Mouse (Mus musculus): ENCODE data around the gene Syt1.

Gene Syt1

DNA sequence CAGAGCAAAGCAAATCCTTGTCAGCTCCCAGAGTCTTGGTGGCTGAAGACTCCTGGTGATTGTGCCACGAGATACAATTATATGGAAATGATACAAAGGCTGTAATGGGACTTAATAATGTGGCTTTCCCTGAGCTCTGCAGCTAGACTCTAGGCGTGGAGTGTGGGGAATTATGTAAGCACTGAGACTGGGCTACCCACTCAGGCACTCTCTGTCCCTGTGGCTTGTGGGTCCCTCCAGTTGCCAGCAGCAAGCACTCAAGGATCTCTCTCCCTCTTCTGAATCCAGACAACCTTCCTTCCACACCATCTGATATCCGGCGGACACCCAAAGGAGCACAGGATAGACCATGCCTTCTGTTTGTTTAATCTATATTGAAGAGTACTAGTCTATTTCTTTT lies 503.9 kb downstream of the Syt1 start:
- no peak for DNase-seq

DNA sequence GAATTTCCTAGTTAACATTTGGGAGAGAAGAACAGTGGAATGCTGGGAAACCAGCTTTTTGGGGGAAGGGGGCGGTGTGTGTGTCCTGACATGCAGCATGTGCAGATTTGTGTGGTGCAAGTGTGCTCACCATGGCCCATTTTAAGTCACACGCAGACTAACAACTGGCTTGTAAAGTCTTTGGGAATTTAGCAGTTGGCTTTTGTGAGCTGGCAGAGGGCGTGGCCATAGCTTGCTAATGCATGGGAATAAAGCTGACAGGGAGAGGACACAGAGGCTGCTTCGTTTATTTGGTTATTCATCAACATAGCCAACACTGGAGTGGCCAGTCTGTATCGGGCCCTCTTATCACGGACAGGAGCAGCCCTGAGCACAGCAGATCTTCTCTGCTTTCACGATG lies 505.9 kb downstream of the Syt1 start:
- DNase-seq, result peak; percentile 44

DNA sequence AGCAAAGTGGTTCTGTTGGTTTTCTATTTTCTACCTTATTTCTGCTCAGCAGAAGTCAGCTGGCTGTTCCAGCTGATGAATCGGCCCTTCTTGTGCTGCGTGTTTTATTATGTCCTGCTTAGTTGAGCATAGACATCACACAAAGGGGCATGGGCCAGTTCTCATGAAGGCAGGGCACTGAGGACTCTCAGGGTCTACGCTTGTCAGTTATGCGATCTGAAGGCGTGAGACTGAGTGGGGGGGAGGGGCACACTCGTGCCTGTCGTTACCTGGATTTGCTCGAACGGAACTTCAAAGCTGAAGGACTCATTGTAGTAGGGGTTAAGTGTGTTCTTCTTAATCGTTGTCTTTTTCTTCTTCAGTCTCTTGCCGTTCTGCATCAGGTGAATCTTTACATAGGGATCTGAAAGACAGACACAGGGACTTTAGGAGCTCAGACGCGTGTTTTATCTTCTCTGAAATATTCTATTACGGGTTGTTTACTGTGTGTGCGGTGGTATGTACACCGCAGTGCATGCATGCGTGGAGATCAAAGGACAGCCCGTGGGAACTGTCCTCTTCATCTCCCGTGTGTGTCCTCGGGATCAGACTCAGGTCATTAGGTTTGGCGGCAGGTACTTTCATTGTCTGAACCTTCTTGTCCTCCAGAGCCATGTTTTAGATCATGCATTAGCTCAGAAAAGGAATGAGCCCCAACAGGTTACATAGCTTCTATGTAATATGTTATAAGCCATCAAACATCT lies 506.5 kb downstream of the Syt1 start:
- DNase-seq, result no peak

DNA sequence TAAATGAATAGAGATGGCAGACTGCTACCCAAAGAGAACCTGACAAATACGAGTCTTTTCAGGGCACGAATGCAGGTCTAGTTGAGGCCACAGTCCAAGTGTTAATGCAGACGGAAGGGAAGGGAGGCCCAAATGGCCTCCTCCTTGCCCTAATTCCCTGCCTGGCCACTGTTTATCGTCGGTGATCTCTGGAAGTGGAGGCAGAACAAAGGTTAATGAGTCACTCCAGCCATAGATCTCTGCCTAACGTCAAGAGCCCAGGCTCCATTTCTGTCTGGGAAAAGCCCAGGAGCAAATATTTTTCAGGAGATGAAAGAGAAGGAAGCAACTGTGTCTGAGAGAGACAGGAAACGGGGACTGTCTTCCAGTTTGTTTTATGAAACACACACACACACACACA lies 520.6 kb downstream of the Syt1 start:
- no peak for DNase-seq

DNA sequence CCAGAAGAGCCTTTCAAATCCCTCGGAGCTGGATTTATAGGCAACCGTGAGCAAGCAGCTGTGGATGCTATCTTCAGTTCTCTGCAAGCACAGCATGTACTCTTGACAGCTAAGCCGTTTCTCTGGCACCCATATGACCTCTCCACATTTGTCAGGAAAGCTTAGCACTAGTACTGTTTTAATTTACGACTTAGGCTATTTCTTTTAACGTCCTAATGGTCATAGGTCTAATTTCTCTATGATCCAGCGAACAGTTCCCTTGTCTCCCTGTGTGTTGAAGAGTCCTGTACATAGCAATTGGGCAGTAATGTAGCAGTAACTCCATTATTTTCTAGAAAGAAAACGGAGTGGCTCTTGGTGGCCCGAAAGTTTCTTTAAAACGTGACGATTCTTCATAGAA lies 526.8 kb downstream of the Syt1 start:
- no peak for DNase-seq

DNA sequence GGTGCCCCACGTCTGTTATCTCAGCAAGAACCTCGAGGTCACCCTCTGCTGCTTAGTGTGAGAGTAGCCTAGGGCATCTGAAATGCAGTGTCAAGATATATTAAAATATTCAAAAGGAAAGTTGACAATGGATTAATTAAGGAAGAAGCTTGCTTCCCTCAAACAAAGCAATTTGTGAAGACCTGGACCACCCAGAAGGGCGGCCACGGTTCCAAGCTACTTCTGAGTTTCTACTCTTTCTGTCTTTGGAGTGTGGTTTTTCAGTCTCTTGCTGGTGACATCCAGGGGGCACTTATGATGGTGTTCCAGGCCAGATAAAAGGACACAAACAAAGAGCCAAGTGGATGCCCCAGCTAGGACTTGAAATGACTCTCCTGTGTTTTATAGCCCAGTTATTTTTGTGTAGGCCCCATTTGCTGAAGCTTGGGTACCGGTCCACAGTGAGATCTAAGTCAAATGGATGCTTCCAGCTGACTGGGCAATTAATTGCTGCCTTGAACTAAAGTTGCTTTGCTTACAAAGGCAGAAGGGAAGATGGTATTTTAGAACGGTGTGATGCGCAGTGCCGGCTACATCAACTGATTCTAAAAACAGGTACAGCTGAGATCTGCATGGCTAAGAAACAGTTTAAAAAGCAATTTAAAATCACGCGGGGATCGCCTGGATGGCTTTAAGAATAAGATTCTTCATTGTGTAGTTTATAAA lies 530.5 kb downstream of the Syt1 start:
- DNase-seq, result no peak

DNA sequence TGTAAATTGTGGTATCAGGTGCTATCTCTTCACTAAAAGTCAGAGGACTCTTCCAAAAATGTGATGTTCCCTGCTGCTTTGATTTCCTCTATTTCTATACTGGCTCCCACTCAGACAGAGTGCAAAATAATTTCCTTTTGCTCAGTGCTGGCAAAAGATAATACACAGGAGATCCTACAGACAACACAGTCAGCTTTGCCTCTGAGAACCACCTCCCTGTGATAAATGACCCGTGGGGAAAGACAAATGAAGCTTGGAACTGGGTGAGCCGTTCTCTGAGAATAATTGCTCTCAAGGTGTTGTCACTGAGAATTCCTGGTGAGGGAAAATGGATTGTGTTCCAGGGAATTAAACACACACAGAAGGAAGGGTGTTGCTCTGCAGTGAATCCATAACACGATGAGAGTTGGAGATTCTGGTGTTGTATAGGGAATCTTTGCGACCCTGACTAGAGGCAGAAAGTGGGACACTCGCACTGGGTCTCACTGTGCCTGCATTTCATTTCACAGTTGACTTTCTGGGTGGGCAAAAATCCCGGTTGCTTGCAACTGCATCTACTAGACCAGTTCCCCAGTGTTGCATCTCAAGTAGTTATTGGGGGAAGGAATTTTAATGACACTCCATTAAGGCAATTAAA lies 540.3 kb downstream of the Syt1 start:
- no peak for DNase-seq

DNA sequence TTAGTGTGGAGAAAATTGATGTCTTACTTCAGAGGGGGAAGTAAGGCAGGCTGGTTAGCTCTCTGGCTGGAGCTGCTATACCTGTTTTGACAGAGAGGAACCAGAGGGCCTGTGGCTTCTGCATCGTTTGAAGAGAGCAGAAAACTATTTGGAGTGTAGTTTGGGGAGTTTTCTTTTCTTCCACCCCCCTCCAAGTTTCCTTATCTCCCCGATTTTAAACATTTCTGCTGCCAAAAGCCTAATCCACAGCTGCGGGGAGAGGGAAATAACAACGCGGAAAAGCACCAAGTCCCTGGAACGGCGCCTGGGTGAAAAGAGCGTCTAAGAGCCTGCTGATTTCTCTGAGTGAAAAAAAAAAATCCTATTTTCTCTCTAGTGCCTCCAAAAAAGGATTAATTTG lies 544.2 kb downstream of the Syt1 start:
- DNase-seq, result no peak

DNA sequence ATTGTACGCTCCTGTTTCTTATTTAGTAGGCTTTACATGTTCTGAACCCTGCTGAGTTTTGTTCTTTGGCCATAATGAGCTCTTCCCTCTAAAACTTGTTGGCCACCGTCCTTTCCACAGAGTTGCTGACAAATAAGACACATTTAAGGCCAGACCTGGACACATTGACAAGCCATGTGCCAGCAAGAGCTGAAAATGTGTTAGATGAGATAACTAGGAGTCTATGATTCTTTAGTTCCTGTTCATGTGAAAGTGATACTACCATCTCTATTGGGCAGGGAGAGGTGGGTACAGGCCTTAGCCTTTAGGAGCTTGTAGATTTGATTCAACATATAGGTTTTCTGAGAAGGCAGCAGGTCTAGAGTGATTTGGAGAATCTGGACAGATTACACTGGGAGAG lies 548.9 kb downstream of the Syt1 start:
- no peak for DNase-seq

DNA sequence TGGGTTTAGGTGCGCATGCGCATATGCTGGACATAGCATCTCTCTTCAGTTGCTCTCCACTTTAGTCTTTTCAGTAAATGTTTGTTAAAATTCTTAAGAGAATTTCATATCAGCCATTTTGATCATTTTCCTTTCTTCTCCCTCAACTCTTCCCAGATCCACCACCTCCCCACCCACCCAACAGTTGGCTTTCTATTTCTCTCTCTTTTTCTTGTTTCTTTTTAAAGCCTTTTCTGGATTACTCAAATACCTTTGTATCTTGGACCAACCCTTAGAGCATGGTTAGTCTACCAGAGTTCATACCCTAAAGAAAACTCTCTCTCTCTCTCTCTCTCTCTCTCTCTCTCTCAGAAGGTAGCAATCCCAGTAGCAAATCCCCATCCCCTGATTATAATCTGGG lies 553.7 kb downstream of the Syt1 start:
- DNase-seq, result no peak

DNA sequence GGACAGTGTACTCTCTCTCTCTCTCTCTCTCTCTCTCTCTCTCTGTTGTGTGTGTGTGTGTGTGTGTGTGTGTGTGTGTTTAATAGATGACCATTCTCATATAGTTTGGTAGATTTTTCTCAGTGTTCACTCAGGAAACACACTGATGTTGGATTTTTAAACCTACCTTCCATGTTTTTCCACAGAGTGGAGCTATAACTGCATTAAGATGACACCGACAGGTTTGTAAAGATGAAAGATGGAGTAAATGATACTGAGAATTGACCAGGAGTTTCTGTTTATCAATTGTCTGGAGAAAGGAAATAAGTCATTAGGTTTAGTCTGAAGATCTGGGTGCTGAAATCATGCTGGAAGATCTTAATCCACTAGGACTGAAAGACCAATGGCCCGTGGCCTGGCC lies 554.9 kb downstream of the Syt1 start:
- DNase-seq, result no peak

DNA sequence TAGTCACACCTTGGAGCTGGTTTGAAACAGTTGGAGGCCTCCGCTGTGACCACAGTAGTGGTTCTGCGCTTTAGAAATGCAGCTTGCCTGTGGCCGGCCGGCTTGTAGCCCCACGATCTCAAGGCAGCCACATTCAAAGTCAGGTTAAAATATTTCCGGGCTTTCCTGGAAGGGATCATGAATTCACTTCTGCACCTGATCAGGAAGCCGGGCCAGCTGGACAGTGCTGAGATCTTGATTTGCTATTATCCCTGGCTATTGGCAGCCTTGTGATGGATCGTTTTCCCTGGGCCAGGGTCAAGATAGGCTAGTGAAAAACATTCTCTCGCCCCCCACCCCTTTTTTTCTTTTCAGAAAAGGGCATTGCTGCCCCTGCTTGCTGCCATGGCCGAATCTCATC lies 555.6 kb downstream of the Syt1 start:
- DNase-seq, result no peak

DNA sequence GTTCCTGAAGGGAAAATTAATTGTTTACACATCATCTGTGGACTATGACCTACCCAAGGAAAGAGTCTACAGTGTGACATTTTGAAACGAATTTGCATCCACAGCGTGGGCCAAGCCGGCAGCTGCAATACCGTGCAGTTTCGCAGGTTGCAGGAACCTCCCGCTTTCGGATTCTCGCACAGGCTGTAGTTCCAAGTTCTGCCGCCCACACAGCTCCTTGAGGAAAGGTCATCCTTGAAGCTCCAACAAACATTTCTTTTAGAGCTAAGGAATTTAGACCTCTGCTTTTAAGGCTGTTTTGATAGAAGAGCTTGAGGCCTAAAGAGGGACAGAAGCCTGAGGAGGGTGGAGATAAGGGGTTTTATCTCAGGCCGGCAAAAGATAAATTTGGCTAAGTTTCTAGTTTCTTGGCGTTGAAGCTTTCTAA lies 556.1 kb downstream of the Syt1 start:
- peak; percentile 60 for DNase-seq

DNA sequence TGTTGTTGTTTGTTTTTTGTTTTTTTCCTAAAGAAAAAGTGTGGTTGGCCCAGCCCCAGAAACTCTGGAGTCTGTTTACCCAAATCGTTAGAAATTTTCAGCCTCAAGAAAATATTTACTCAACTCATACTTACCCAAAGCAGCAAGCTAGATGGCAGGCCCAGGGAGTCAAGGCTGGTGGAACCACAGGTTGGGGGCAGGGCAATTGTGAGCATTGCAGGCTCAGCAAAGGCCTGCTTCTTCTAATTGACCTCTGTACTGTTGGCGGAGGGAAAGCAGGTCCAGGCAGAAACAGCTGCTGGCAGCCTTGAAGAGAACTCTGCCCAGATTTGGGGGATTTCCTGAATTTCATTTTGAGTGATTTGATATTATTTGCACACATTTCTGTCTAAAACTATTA lies 557.2 kb downstream of the Syt1 start:
- peak; percentile 84 for DNase-seq

DNA sequence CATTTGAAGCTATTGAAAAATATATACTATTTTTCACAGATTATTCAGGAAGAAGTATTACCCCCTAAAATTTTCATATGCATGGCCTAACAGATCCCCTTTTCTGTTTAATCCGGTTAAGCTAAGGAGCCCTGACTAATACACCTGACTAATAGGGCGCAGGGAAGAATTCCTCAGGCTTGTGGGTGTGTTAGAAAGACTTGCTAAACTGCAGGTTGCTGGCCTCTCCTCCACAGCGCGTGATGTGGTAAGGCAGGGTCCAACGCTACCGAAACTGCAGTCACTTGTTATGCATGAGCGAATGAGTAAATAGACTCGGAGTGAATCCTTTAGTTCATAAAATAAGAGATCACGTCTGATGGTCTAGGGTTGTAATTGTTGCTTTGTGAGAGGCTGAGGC lies 558.4 kb downstream of the Syt1 start:
- no peak for DNase-seq

DNA sequence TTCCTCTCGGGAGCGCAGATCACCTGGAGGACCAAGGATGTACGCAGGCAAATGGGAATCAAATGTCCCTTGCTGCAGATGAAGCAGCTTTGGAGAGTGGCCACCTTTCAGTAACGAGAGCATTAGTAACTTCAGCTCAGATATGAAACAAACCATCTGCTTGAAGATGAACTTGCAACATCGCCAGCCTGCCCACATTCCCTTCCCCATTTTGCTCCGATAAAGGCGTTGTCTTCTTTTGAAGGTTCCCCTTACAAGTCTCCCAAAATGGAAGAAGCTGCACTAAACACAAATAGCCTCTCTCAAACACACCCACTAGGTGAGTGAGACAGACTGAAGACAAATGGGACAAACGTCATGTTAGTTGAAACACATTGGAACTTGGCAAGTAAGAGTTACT lies 559.3 kb downstream of the Syt1 start:
- no peak for DNase-seq

DNA sequence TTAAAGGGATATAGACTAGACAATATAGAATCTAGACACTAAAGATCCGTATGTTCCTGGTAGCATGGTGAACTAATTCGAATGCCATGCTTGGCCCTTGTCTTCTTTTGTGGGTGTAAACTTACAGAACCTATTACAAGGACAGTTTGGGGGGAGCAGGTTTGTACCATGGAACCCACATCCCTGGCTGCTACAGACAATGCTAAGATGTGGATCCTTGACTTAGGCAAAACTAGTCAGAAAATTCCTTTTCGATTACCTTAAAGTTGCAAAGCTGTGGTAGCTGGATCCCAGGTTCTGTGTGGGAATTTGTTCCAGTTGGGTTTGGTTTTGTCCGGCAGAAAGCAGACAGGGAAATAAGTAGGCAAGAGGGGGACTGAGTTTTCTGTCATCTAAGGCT lies 560.4 kb downstream of the Syt1 start:
- no peak for DNase-seq

DNA sequence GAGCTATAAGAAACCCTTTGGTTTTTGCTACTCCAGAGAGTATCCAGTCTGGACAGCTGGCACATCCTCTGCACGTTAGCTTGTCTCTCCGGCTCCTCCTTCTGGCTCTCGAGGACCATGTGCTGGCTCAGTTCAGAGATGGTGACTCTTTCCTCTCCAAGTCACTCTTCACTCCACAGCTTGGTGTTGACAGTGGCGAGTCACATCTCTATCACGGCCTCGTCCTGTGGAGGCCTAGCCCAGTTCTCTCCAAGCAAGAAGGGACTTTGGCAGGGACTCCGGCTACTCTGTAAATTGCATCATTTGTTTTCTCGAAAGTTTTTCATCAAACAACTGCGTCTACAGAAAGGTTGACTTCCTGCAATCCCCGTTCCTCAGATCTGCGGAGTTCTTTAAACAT lies 562.4 kb downstream of the Syt1 start:
- DNase-seq, result peak; percentile 22
